Mouse (Mus musculus) cerebellum, adult 9-10 months (tissue): ENCODE measurements at regions not wholly inside any gene's neighbourhood (a gene's known extent, or its start where the extent isn't known, plus 50 kb on each side); places are given as distances from the start of the nearest gene placed in this dataset.
"Not testable (repeated sequence)": the region's sequence is repeated elsewhere in the genome, so short reads cannot be mapped to it uniquely, and the experiment has no call there.

Source experiments
- DNase-seq: peaks from one replicate; pipeline ENCODE4 v3.0.0; 2022

DNA sequence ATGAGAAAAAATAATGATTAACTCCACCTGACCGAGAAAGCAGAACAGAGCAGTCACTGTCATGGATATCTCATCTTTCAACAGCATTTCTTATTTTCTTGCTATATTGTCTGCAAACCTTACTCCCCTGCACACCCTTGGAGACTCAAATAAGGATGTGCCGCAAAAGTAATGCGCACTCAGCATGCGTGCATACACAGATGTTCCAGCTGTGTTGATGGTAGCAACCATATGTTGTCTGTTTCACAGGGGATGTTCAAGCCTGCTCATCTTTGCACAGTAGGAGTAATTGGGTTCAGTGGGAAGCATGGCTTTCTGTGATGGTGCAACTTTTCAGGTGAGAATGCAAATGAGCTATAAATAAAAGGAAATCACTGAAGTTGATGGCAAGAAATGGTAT lies 1182.9 kb upstream of the Manea start:
- no peak for DNase-seq

- no peak for DNase-seq
Observed at GRCm38 (mm10) chr4:27520295-27520694, 1173.6 kb upstream of the Manea start.

- no peak for DNase-seq
Observed at GRCm38 (mm10) chr4:27504829-27505804, 1158.4 kb upstream of the Manea start.

- DNase-seq = peak; percentile 87
Observed at GRCm38 (mm10) chr4:27497926-27498325, 1151.2 kb upstream of the Manea start.

GRCm38 (mm10) chr4:27497274-27497673 lies 1150.6 kb upstream of the Manea start:
- DNase-seq = peak; percentile 33

DNA sequence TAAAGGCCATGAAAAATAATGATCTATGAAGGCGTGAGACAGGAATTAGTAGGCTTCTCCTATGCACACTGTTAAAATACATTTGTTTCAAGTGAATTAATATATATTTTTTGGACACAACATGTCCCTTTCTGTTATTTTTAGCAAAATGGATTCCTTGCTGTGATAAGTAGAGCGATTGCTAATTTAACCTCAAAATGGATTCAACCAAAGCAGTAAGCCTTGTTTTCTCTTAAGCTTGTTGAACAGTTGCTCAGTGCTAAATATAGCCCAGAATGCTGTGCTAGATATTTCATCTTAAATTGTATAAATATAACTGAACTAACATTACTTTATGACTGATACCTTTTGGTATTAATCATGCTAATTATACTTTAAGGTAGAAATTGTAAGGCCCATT lies 1144.6 kb upstream of the Manea start:
- peak; percentile 84 for DNase-seq

GRCm38 (mm10) chr4:27449901-27450300 lies 1103.2 kb upstream of the Manea start:
- DNase-seq = no peak

DNA sequence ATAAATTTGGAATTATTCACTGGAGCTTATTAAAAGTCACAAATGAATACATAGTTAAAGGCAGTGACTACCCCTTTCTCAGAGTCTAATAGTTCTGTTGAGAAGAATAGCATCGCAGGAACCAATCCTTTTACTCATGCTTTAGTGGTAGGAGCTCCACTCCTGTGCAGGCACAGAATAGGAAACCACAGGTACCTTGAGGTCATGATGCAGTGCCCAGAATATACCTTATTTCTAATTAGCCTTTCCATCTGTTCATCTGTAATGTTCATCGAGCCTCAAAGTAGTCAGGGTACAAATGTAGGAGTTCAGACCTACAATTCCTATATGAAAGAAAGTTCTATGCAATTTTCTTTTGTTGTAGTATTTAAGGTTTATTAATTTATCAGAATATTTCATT lies 1099.6 kb upstream of the Manea start:
- DNase-seq = peak; percentile 57

DNA sequence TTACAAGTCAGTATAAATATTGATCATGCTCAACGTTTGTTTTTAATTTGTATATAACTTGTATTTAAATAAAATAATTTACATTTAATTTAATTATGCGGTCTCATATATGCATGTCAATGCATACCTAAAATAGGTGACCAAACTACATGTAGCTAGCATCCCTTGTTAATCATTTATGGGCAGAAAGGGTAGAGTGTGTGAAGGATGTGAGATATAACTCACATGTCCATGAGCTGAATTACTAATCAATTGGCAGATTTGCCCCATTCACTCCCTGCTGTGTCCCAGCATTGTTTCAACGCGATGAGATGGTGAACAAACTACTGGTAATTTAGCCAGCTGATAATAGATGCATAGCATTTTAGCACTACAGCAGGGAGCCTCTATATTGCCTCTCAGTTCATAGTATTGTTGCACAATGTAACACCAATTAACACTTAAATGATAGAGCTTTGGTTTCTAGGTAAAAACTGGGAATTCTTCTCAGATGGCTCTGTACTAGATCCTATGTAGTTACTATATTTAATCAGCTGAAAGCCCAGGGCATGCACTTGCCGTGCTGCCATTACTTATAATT lies 1082.6 kb upstream of the Manea start:
- no peak for DNase-seq

GRCm38 (mm10) chr4:27425902-27426301 lies 1079.2 kb upstream of the Manea start:
- DNase-seq = peak; percentile 97

GRCm38 (mm10) chr4:27423846-27424245 lies 1077.2 kb upstream of the Manea start:
- no peak for DNase-seq

GRCm38 (mm10) chr4:27418517-27418916 lies 1071.8 kb upstream of the Manea start:
- peak; percentile 91 for DNase-seq

GRCm38 (mm10) chr4:27384941-27385340 lies 1038.2 kb upstream of the Manea start:
- DNase-seq = not testable (repeated sequence)

DNA sequence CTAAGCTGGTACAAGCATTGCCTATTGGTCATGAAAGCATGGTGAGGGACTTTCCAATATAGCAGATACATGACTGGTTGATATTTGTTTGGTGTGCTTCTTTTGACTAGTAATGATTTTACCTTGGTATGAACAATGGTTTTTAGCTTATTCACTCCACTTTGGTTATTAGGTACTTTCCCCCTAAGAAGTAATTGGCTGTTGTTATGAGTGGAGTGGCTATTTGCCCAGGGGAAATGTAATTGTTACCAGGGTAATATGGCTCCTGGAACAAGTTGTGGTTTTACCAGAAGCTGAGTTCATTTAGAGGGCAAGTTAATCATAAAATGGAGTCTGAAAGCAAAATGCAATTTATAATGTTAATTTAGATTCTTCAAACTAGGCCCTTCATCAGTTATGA lies 1000.2 kb upstream of the Manea start:
- no peak for DNase-seq

GRCm38 (mm10) chr4:27333279-27333678 lies 986.6 kb upstream of the Manea start:
- DNase-seq = no peak
